8 mouse cellular contexts compared by ENCODE assay signal in genomic region chr16:18195068-18195467, GRCm38 (mm10). TPM values are rescaled to one million over a fixed set of nuclear protein-coding genes. Genes with fewer than 3 reads are reported as not detected.
DNase-seq lines count a peak whose midpoint lies in the region; ATAC-seq and TF ChIP-seq lines count a peak whose summit lies in the region.

No protein-coding gene starts in this region.

- peak overlapping the region; percentile 76 for H3K27ac ChIP-seq in hindbrain, embryonic 13.5 days
- no peak overlapping the region for H3K27ac ChIP-seq in hindbrain, embryonic 14.5 days
- H3K27ac ChIP-seq in CH12.LX (ENCODE audit: insufficient read depth, low read depth) = no peak overlapping the region
- 0 out of 2 replicates have a peak overlapping the region, but pooled peaks have one; percentile 45 for H3K27ac ChIP-seq in forebrain, postnatal 0 days (ENCODE audit: low read depth, low read length)
- H3K27ac ChIP-seq in stomach, embryonic 16.5 days (ENCODE audit: low read length) = peak overlapping the region; percentile 87

- TF ChIP-seq EP300 in CH12.LX (IDR thresholded peaks at IDR 0.05; ENCODE audit: low read length) = no peak; the same call in 1 of the 2 replicates

- in situ Hi-C loops in CH12.LX (cut with MboI; ENCODE audit: low pct_ligation_motif_present, low pct_unique_long_range_greater_than_20kb, low sequenced_read_pairs) = no loop called here

- H3K9me3 ChIP-seq in hindbrain, embryonic 13.5 days = no peaks in the 10 kb centered on the region
- H3K9me3 ChIP-seq in hindbrain, embryonic 14.5 days (ENCODE audit: control insufficient read depth, low read length) = no peaks in the 10 kb centered on the region
- no peaks in the 10 kb centered on the region for H3K9me3 ChIP-seq in CH12.LX (replicated peaks; ENCODE audit: low read length)
- H3K9me3 ChIP-seq in forebrain, postnatal 0 days (ENCODE audit: low read length) = no peaks in the 10 kb centered on the region
- H3K9me3 ChIP-seq in stomach, embryonic 16.5 days (replicated peaks; ENCODE audit: control insufficient read depth, low read length) = no peaks in the 10 kb centered on the region

- no peaks in the 10 kb centered on the region for H3K27me3 ChIP-seq in hindbrain, embryonic 13.5 days
- H3K27me3 ChIP-seq in hindbrain, embryonic 14.5 days (ENCODE audit: control insufficient read depth, insufficient read depth, low read length) = no peaks in the 10 kb centered on the region
- peaks cover 95% of the 10 kb centered on the region for H3K27me3 ChIP-seq in CH12.LX (replicated peaks)
- no peaks in the 10 kb centered on the region for H3K27me3 ChIP-seq in forebrain, postnatal 0 days (ENCODE audit: insufficient read depth, low read length)
- H3K27me3 ChIP-seq in stomach, embryonic 16.5 days (ENCODE audit: control insufficient read depth, insufficient read depth, low read length) = no peaks in the 10 kb centered on the region

- TF ChIP-seq RAD21 in CH12.LX (IDR thresholded peaks at IDR 0.05; ENCODE audit: low read depth, low read length) = no peak

- H3K4me2 ChIP-seq in hindbrain, embryonic 13.5 days = no peak overlapping the region
- no peak overlapping the region for H3K4me2 ChIP-seq in hindbrain, embryonic 14.5 days (replicated peaks)
- H3K4me2 ChIP-seq in CH12.LX (ENCODE audit: insufficient read depth, low read depth, poor library complexity, severe bottlenecking) = no peak overlapping the region; the same call in 1 of the 2 replicates
- no peak overlapping the region for H3K4me2 ChIP-seq in forebrain, postnatal 0 days (ENCODE audit: low read depth)
- H3K4me2 ChIP-seq in stomach, embryonic 16.5 days (ENCODE audit: low read depth, low read length) = no peak overlapping the region

- TF ChIP-seq POLR2A in CH12.LX (IDR thresholded peaks at IDR 0.05; ENCODE audit: low read depth, low read length) = no peak

- peak overlapping the region; percentile 19; the same call in 1 of the 2 replicates for H3K9ac ChIP-seq in hindbrain, embryonic 13.5 days
- no peak overlapping the region for H3K9ac ChIP-seq in hindbrain, embryonic 14.5 days
- H3K9ac ChIP-seq in CH12.LX (ENCODE audit: insufficient read depth, low read depth) = no peak overlapping the region
- H3K9ac ChIP-seq in forebrain, postnatal 0 days = no peak overlapping the region
- H3K9ac ChIP-seq in stomach, embryonic 16.5 days (ENCODE audit: low read length) = peak overlapping the region; percentile 51; the same call in 1 of the 2 replicates

- H3K36me3 ChIP-seq in hindbrain, embryonic 13.5 days = no peaks in the 10 kb centered on the region
- no peaks in the 10 kb centered on the region for H3K36me3 ChIP-seq in hindbrain, embryonic 14.5 days (replicated peaks; ENCODE audit: control insufficient read depth, insufficient read depth)
- H3K36me3 ChIP-seq in CH12.LX (replicated peaks in 1 of 2; ENCODE audit: control insufficient read depth in 1 of 2, insufficient read depth in 1 of 2, low read length in 1 of 2) = no peaks in the 10 kb centered on the region
- H3K36me3 ChIP-seq in forebrain, postnatal 0 days (ENCODE audit: insufficient read depth) = no peaks in the 10 kb centered on the region
- H3K36me3 ChIP-seq in stomach, embryonic 16.5 days (ENCODE audit: control insufficient read depth, insufficient read depth, low read length) = no peaks in the 10 kb centered on the region

- WGBS in hindbrain, embryonic 13.5 days = 54% methylated on average over 5 of the region's 5 CpGs
- WGBS in hindbrain, embryonic 14.5 days = 49% methylated on average over 5 of the region's 5 CpGs
- WGBS in forebrain, postnatal 0 days = 28% methylated on average over 5 of the region's 5 CpGs
- WGBS in stomach, embryonic 16.5 days = 48% methylated on average over 5 of the region's 5 CpGs

- dilution Hi-C loops in CH12.LX (cut with MboI; ENCODE audit: extremely low pct_ligation_motif_present, extremely low pct_unique_long_range_greater_than_20kb, low sequenced_read_pairs) = no loop called here

- no peaks in the 10 kb centered on the region for H3K79me2 ChIP-seq in CH12.LX (replicated peaks; ENCODE audit: control insufficient read depth, extremely low read depth, insufficient read depth, poor library complexity, severe bottlenecking)

- TF ChIP-seq CTCF in CH12.LX (conservative IDR thresholded peaks at IDR 0.05 in 1 of 2, IDR thresholded peaks at IDR 0.05 in 1 of 2; ENCODE audit: low read depth in 2 of 2, low read length in 2 of 2) = no peak
- TF ChIP-seq CTCF in forebrain, postnatal 0 days (IDR thresholded peaks at IDR 0.05; ENCODE audit: low read depth) = no peak

- no peak for ATAC-seq in hindbrain, embryonic 13.5 days (ENCODE audit: low FRiP score)
- no peak for ATAC-seq in hindbrain, embryonic 14.5 days (ENCODE audit: low FRiP score)
- ATAC-seq in forebrain, postnatal 0 days = peak; percentile 72
- peak; percentile 77 for ATAC-seq in stomach, embryonic 16.5 days (ENCODE audit: insufficient read depth, low FRiP score)

- H3K4me3 ChIP-seq in hindbrain, embryonic 13.5 days = no peak overlapping the region
- H3K4me3 ChIP-seq in hindbrain, embryonic 14.5 days (replicated peaks; ENCODE audit: low read length) = no peak overlapping the region
- H3K4me3 ChIP-seq in CH12.LX (replicated peaks in 1 of 3; ENCODE audit: low read depth in 2 of 3, low read length in 2 of 3, poor library complexity in 1 of 3) = no peak overlapping the region
- H3K4me3 ChIP-seq in forebrain, postnatal 0 days (ENCODE audit: low read depth, low read length) = no peak overlapping the region
- H3K4me3 ChIP-seq in stomach, embryonic 16.5 days (replicated peaks; ENCODE audit: low read length) = no peak overlapping the region

- H3K4me1 ChIP-seq in hindbrain, embryonic 13.5 days (replicated peaks) = peaks cover 47% of the 10 kb centered on the region
- H3K4me1 ChIP-seq in hindbrain, embryonic 14.5 days (replicated peaks; ENCODE audit: control insufficient read depth, insufficient read depth, low read length) = peaks cover 21% of the 10 kb centered on the region
- peaks cover 8 to 12% of the 10 kb centered on the region in 2 experiments; a peak in 3 of 4 replicates for H3K4me1 ChIP-seq in CH12.LX (ENCODE audit: control insufficient read depth in 1 of 2, insufficient read depth in 2 of 2)
- H3K4me1 ChIP-seq in forebrain, postnatal 0 days (ENCODE audit: insufficient read depth) = peaks cover 8% of the 10 kb centered on the region
- peaks cover 17% of the 10 kb centered on the region for H3K4me1 ChIP-seq in stomach, embryonic 16.5 days (ENCODE audit: control insufficient read depth, insufficient read depth, low read length)

- DNase-seq in hindbrain, embryonic 14.5 days (ENCODE audit: low spot score) = no peak
- peak; percentile 51 for DNase-seq in CH12.LX (ENCODE audit: extremely low read depth)
- DNase-seq in forebrain, postnatal 0 days = peak; percentile 61
- peak; percentile 50 to 63 for DNase-seq in layer of hippocampus, postnatal 36 days
- DNase-seq in spleen, adult 18-20 months = no peak
- no peak for DNase-seq in yolk sac, embryonic 10.5 days (ENCODE audit: low spot score)

TF ChIP-seq in CH12.LX, 34 proteins besides CTCF, POLR2A, EP300 and RAD21 (continues in another document):
- TF ChIP-seq IRF4 (IDR thresholded peaks at IDR 0.05; ENCODE audit: low read depth, low read length) = no peak

RNA-seq across cellular contexts. Expression of gene Ccdc188, which starts 22.6 kb away (rescaled TPM):
- polyA plus RNA-seq in hindbrain, embryonic 13.5 days (2015; fragmentation: Nextera tagmentation; extraction: Ambion mirVana) = not detected in 2 replicates
- polyA plus RNA-seq in hindbrain, embryonic 14.5 days (2014; fragmentation: Nextera tagmentation; extraction: Ambion mirVana) = not detected in 2 replicates
- total RNA-seq in CH12.LX (2012; rRNA removed) (0.30 and 0.50 TPM in 2 replicates), CH12.LX (2014; rRNA removed) (not detected in 2 replicates)
- 0.30 TPM in 1 of 2 replicates, not detected in the other for polyA plus RNA-seq in CH12.LX (2012; ENCODE audit: insufficient read length, low read depth)
- total RNA-seq in forebrain, postnatal 0 days (2014; rRNA removed) = not detected in 2 replicates
- 0.11 TPM in 1 of 2 replicates, not detected in the other for polyA plus RNA-seq in forebrain, postnatal 0 days (2015; fragmentation: Nextera tagmentation; extraction: Ambion mirVana)
- total RNA-seq in layer of hippocampus, postnatal 36 days (2021) = not detected
- polyA plus RNA-seq in stomach, embryonic 16.5 days (2015; fragmentation: Nextera tagmentation; extraction: Ambion mirVana) = not detected in 2 replicates

RNA-seq across cellular contexts. Expression of gene Zdhhc8, which starts 39.9 kb away (rescaled TPM):
- polyA plus RNA-seq in hindbrain, embryonic 13.5 days (2015; fragmentation: Nextera tagmentation; extraction: Ambion mirVana) = 11.9 and 12.2 TPM in 2 replicates
- 14.8 and 16.4 TPM in 2 replicates for polyA plus RNA-seq in hindbrain, embryonic 14.5 days (2014; fragmentation: Nextera tagmentation; extraction: Ambion mirVana)
- total RNA-seq in CH12.LX (2012; rRNA removed) (10.3 and 12.1 TPM in 2 replicates), CH12.LX (2014; rRNA removed) (3.2 and 3.6 TPM in 2 replicates)
- polyA plus RNA-seq in CH12.LX (2012; ENCODE audit: insufficient read length, low read depth) = 9.5 and 15.2 TPM in 2 replicates
- 27.5 and 35.5 TPM in 2 replicates for total RNA-seq in forebrain, postnatal 0 days (2014; rRNA removed)
- 16.4 and 17.9 TPM in 2 replicates for polyA plus RNA-seq in forebrain, postnatal 0 days (2015; fragmentation: Nextera tagmentation; extraction: Ambion mirVana)
- total RNA-seq in layer of hippocampus, postnatal 36 days (2021) = 10 to 100 TPM; 68.5 to 70.0 TPM
- polyA plus RNA-seq in stomach, embryonic 16.5 days (2015; fragmentation: Nextera tagmentation; extraction: Ambion mirVana) = 5.0 and 6.9 TPM in 2 replicates

RNA-seq across cellular contexts. Expression of gene Trmt2a, which starts 53.4 kb away (rescaled TPM):
- polyA plus RNA-seq in hindbrain, embryonic 13.5 days (2015; fragmentation: Nextera tagmentation; extraction: Ambion mirVana) = 95.8 and 98.7 TPM in 2 replicates
- 70.9 and 77.0 TPM in 2 replicates for polyA plus RNA-seq in hindbrain, embryonic 14.5 days (2014; fragmentation: Nextera tagmentation; extraction: Ambion mirVana)
- total RNA-seq in CH12.LX (2012; rRNA removed) = 155 and 208 TPM in 2 replicates
- total RNA-seq in CH12.LX (2014; rRNA removed) = 196 and 199 TPM in 2 replicates
- polyA plus RNA-seq in CH12.LX (2012; ENCODE audit: insufficient read length, low read depth) = 216 and 252 TPM in 2 replicates
- 74.9 and 82.4 TPM in 2 replicates for total RNA-seq in forebrain, postnatal 0 days (2014; rRNA removed)
- 66.7 and 67.2 TPM in 2 replicates for polyA plus RNA-seq in forebrain, postnatal 0 days (2015; fragmentation: Nextera tagmentation; extraction: Ambion mirVana)
- total RNA-seq in layer of hippocampus, postnatal 36 days (2021) = 10 to 100 TPM; 48.9 to 64.1 TPM
- polyA plus RNA-seq in stomach, embryonic 16.5 days (2015; fragmentation: Nextera tagmentation; extraction: Ambion mirVana) = 98.8 and 99.1 TPM in 2 replicates

RNA-seq across cellular contexts. Expression of gene Ranbp1, which starts 53.5 kb away (rescaled TPM):
- polyA plus RNA-seq in hindbrain, embryonic 13.5 days (2015; fragmentation: Nextera tagmentation; extraction: Ambion mirVana) = 444 and 462 TPM in 2 replicates
- polyA plus RNA-seq in hindbrain, embryonic 14.5 days (2014; fragmentation: Nextera tagmentation; extraction: Ambion mirVana) = 411 and 415 TPM in 2 replicates
- total RNA-seq in CH12.LX (2012; rRNA removed) = 605 and 763 TPM in 2 replicates
- total RNA-seq in CH12.LX (2014; rRNA removed) = 1,124 and 1,127 TPM in 2 replicates
- polyA plus RNA-seq in CH12.LX (2012; ENCODE audit: insufficient read length, low read depth) = 1,263 and 1,327 TPM in 2 replicates
- 171 and 209 TPM in 2 replicates for total RNA-seq in forebrain, postnatal 0 days (2014; rRNA removed)
- 428 and 477 TPM in 2 replicates for polyA plus RNA-seq in forebrain, postnatal 0 days (2015; fragmentation: Nextera tagmentation; extraction: Ambion mirVana)
- 10 to 100 TPM; 85.1 to 90.7 TPM for total RNA-seq in layer of hippocampus, postnatal 36 days (2021)
- polyA plus RNA-seq in stomach, embryonic 16.5 days (2015; fragmentation: Nextera tagmentation; extraction: Ambion mirVana) = 370 and 425 TPM in 2 replicates

Comparison
In these comparisons a context has a peak if more than half of its experiments do, and no peak if none do; other contexts are left out.
1. H3K27ac ChIP-seq: peak in hindbrain, embryonic 13.5 days (single experiment), forebrain, postnatal 0 days (single experiment) and stomach, embryonic 16.5 days (single experiment); none in hindbrain, embryonic 14.5 days (single experiment) and CH12.LX (single experiment).
2. H3K9ac ChIP-seq: peak in hindbrain, embryonic 13.5 days (single experiment) and stomach, embryonic 16.5 days (single experiment); none in hindbrain, embryonic 14.5 days (single experiment), CH12.LX (single experiment) and forebrain, postnatal 0 days (single experiment).
3. ATAC-seq: peak in forebrain, postnatal 0 days (single experiment) and stomach, embryonic 16.5 days (single experiment); none in hindbrain, embryonic 13.5 days (single experiment) and hindbrain, embryonic 14.5 days (single experiment).
4. DNase-seq: peak in CH12.LX (single experiment), forebrain, postnatal 0 days (single experiment) and layer of hippocampus, postnatal 36 days (2 of 2); none in hindbrain, embryonic 14.5 days (single experiment), spleen, adult 18-20 months (0 of 2) and yolk sac, embryonic 10.5 days (single experiment).